19 mouse cellular contexts compared by ENCODE assay signal in genomic region chr1:25581698-25582097, GRCm38 (mm10).
A peak's percentile ranks its signal among the peaks of the same experiment; 100 is the strongest.
DNase-seq lines count a peak whose midpoint lies in the region; ATAC-seq and TF ChIP-seq lines count a peak whose summit lies in the region.
"Had no signal": no experiment of that assay in that cellular context is flagged by ENCODE, and none has a peak within 500 bp of the region (broad histone marks: within the 10 kb centered on the region; RNA-seq: fewer than 3 reads in every experiment).

No protein-coding gene starts in this region.

- DNase-seq in cerebellum, postnatal 25 days = no peak
- peak; percentile 3 for DNase-seq in forebrain, embryonic 14.5 days (ENCODE audit: low spot score)
- no peak for DNase-seq in forebrain, postnatal 0 days
- peak; percentile 29 for DNase-seq in brain, embryonic 14.5 days (ENCODE audit: low read depth)
- DNase-seq in midbrain, embryonic 14.5 days = no peak
- DNase-seq: adrenal gland, adult 2 months; adrenal gland, postnatal 14 days; adrenal gland, postnatal 36 days; B cell, adult 2 months; cerebellum, adult 11 months; cerebellum, postnatal 14 days had no signal

- no peak overlapping the region for H3K4me2 ChIP-seq in forebrain, embryonic 14.5 days (ENCODE audit: low read length)
- no peak overlapping the region for H3K4me2 ChIP-seq in forebrain, postnatal 0 days (ENCODE audit: low read depth)
- H3K4me2 ChIP-seq in midbrain, embryonic 14.5 days (ENCODE audit: low read length) = no peak overlapping the region
- H3K4me2 ChIP-seq: embryonic facial prominence, embryonic 12.5 days; forebrain, embryonic 13.5 days had no signal

- H3K36me3 ChIP-seq in forebrain, embryonic 14.5 days (ENCODE audit: control insufficient read depth, insufficient read depth, low read length) = no peaks in the 10 kb centered on the region
- no peaks in the 10 kb centered on the region for H3K36me3 ChIP-seq in forebrain, postnatal 0 days (ENCODE audit: insufficient read depth)
- no peaks in the 10 kb centered on the region for H3K36me3 ChIP-seq in midbrain, embryonic 14.5 days (ENCODE audit: control insufficient read depth, insufficient read depth, low read length)
- H3K36me3 ChIP-seq: embryonic facial prominence, embryonic 10.5 days; embryonic facial prominence, embryonic 12.5 days; G1E had no signal

- H3K4me1 ChIP-seq in forebrain, embryonic 14.5 days (ENCODE audit: control insufficient read depth, insufficient read depth, low read length) = no peaks in the 10 kb centered on the region
- no peaks in the 10 kb centered on the region for H3K4me1 ChIP-seq in forebrain, postnatal 0 days (ENCODE audit: insufficient read depth)
- H3K4me1 ChIP-seq in midbrain, embryonic 14.5 days (ENCODE audit: control insufficient read depth, insufficient read depth, low read length) = no peaks in the 10 kb centered on the region
- H3K4me1 ChIP-seq: embryonic facial prominence, embryonic 10.5 days; embryonic facial prominence, embryonic 12.5 days; forebrain, embryonic 13.5 days had no signal

- no peak overlapping the region for H3K27ac ChIP-seq in forebrain, embryonic 14.5 days (ENCODE audit: low read depth, low read length)
- H3K27ac ChIP-seq in forebrain, postnatal 0 days (ENCODE audit: low read depth, low read length) = no peak overlapping the region
- H3K27ac ChIP-seq in midbrain, embryonic 14.5 days (replicated peaks; ENCODE audit: low read depth, low read length) = no peak overlapping the region
- H3K27ac ChIP-seq: embryonic facial prominence, embryonic 10.5 days; embryonic facial prominence, embryonic 12.5 days; forebrain, embryonic 13.5 days had no signal

- no peak for TF ChIP-seq CTCF in forebrain, postnatal 0 days (IDR thresholded peaks at IDR 0.05; ENCODE audit: low read depth)
- no peak for TF ChIP-seq CTCF in brain, embryonic 14.5 days (IDR thresholded peaks at IDR 0.05; ENCODE audit: borderline replicate concordance, extremely low read depth, insufficient read depth, insufficient read length)

- 82% methylated on average over 1 of the region's 1 CpGs for WGBS in forebrain, embryonic 14.5 days
- 73% methylated on average over 1 of the region's 1 CpGs for WGBS in forebrain, postnatal 0 days
- WGBS in midbrain, embryonic 14.5 days = 83% methylated on average over 1 of the region's 1 CpGs

- no peak overlapping the region for H3K4me3 ChIP-seq in forebrain, embryonic 14.5 days (ENCODE audit: low read depth, low read length)
- no peak overlapping the region for H3K4me3 ChIP-seq in forebrain, postnatal 0 days (ENCODE audit: low read depth, low read length)
- no peak overlapping the region for H3K4me3 ChIP-seq in midbrain, embryonic 14.5 days (replicated peaks; ENCODE audit: low read depth, low read length)
- H3K4me3 ChIP-seq: embryonic facial prominence, embryonic 10.5 days; embryonic facial prominence, embryonic 12.5 days; forebrain, embryonic 13.5 days had no signal

- no peak overlapping the region for H3K9ac ChIP-seq in forebrain, embryonic 14.5 days (ENCODE audit: low read length)
- H3K9ac ChIP-seq in forebrain, postnatal 0 days = no peak overlapping the region
- H3K9ac ChIP-seq in midbrain, embryonic 14.5 days (replicated peaks; ENCODE audit: low read length) = no peak overlapping the region
- H3K9ac ChIP-seq: embryonic facial prominence, embryonic 12.5 days; forebrain, embryonic 13.5 days had no signal

- no peaks in the 10 kb centered on the region for H3K9me3 ChIP-seq in forebrain, embryonic 14.5 days (replicated peaks; ENCODE audit: control insufficient read depth, low read length)
- no peaks in the 10 kb centered on the region for H3K9me3 ChIP-seq in forebrain, postnatal 0 days (ENCODE audit: low read length)
- H3K9me3 ChIP-seq in midbrain, embryonic 14.5 days (ENCODE audit: control insufficient read depth, low read length) = no peaks in the 10 kb centered on the region
- H3K9me3 ChIP-seq: embryonic facial prominence, embryonic 10.5 days; embryonic facial prominence, embryonic 12.5 days; forebrain, embryonic 13.5 days had no signal

- TF ChIP-seq POLR2A in brain, embryonic 14.5 days (IDR thresholded peaks at IDR 0.05; ENCODE audit: borderline replicate concordance, extremely low read depth, insufficient read depth, insufficient read length, poor library complexity, severe bottlenecking) = no peak

- H3K27me3 ChIP-seq in forebrain, embryonic 14.5 days (replicated peaks; ENCODE audit: control insufficient read depth, insufficient read depth, low read length) = no peaks in the 10 kb centered on the region
- H3K27me3 ChIP-seq in forebrain, postnatal 0 days (ENCODE audit: insufficient read depth, low read length) = no peaks in the 10 kb centered on the region
- H3K27me3 ChIP-seq in midbrain, embryonic 14.5 days (ENCODE audit: control insufficient read depth, insufficient read depth, low read length) = no peaks in the 10 kb centered on the region
- H3K27me3 ChIP-seq: CH12.LX; embryonic facial prominence, embryonic 12.5 days; forebrain, embryonic 13.5 days had no signal

- peak; percentile 69 for ATAC-seq in cerebellum, adult (ENCODE audit: insufficient number of reproducible peaks, low FRiP score, low TSS enrichment)
- no peak for ATAC-seq in forebrain, embryonic 14.5 days
- no peak for ATAC-seq in forebrain, postnatal 0 days
- ATAC-seq in midbrain, embryonic 14.5 days (ENCODE audit: low FRiP score, low TSS enrichment) = no peak
- ATAC-seq: CD4-positive, CD25-positive, alpha-beta regulatory T cell, adult 4 months; forebrain, embryonic 13.5 days; forebrain, embryonic 16.5 days had no signal

Comparison
In these comparisons a context has a peak if more than half of its experiments do, and no peak if none do; other contexts are left out.
1. DNase-seq: peak in forebrain, embryonic 14.5 days (single experiment) and brain, embryonic 14.5 days (single experiment); none in cerebellum, postnatal 25 days (0 of 2), forebrain, postnatal 0 days (single experiment) and midbrain, embryonic 14.5 days (single experiment).